ENCODE assay signal across 10 mouse cellular contexts in the genomic region with DNA sequence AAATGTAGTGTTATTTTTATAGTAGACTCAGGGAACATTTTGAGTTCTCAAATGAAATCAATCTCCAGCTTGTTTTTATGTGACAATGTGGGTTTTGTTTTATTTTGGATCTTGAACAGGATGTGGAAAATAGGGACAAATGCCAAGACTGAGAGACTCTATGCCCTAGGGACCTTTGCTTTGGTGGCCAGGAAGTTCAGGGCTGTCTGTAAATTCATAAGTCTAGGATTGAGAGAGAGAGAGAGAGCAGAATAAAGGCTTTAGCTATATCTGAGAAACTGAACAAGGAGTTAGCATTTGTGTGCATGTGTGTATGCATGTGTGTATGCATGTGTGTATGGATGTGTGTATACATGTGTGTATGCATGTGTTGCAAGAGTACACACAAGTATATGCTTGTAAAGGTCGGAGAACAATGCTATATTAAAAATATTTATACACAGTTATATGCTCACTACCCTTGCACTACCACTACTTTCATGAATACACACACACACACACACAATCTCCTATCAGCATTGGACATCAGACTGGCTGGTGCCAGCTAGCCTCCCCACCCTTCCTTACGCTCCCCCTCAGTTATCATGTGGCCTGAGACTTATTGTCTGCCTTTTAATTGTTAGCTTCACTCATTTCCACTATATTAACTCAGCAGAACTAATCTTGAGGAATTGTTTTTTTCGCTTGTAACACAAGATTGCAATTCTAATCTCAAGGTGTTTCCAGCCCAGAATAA. TPM values are rescaled to one million over a fixed set of nuclear protein-coding genes. Genes with fewer than 3 reads are reported as not detected.
DNase-seq lines count a peak whose midpoint lies in the region; ATAC-seq lines count a peak whose summit lies in the region.
"Had no signal": no experiment of that assay in that cellular context is flagged by ENCODE, and none has a peak within 500 bp of the region (broad histone marks: within the 10 kb centered on the region; RNA-seq: fewer than 3 reads in every experiment).

No protein-coding gene starts in this region.

- 76% methylated on average over 3 of the region's 3 CpGs for WGBS in limb, embryonic 15.5 days

- H3K9me3 ChIP-seq in limb, embryonic 15.5 days, result no peaks in the 10 kb centered on the region

- intact Hi-C loops in gastrocnemius, postnatal 14 days (cut with DNase I; ENCODE audit: low total_unique reads), result loop anchor here (5.0 kb wide), 1 partner anchor 402 kb away; the partner anchor contains the start of gene Rnf13
- intact Hi-C loops in heart, postnatal 36 days (cut with DNase I), result loop anchor here (2.0 to 5.0 kb wide), 2 partner anchors 40 to 68 kb away; no protein-coding TSS in a partner anchor

- H3K4me1 ChIP-seq in brown adipose tissue, adult 24 weeks (ENCODE audit: control insufficient read depth, insufficient read depth, insufficient read length, low read length), result 0 out of 2 replicates have a peak, but pooled peaks cover 2% of the 10 kb centered on the region
- 0 out of 2 replicates have a peak, but pooled peaks cover 5% of the 10 kb centered on the region for H3K4me1 ChIP-seq in limb, embryonic 15.5 days

- H3K9ac ChIP-seq in limb, embryonic 15.5 days, result no peak overlapping the region

- peak; percentile 7 for DNase-seq in gastrocnemius, postnatal 14 days
- no peak for DNase-seq in gastrocnemius, postnatal 4 days (ENCODE audit: low spot score in 2 of 2)
- DNase-seq in heart, postnatal 36 days, result peak; percentile 32 to 33
- DNase-seq in frontal cortex, postnatal 25 days (ENCODE audit: low spot score in 2 of 2), result no peak
- no peak for DNase-seq in embryo, embryonic 10.5 days (ENCODE audit: low spot score)
- DNase-seq: thymus, postnatal 25 days had no signal

- H3K27me3 ChIP-seq in limb, embryonic 15.5 days, result no peaks in the 10 kb centered on the region

- H3K4me2 ChIP-seq in limb, embryonic 15.5 days, result no peak overlapping the region

- no peaks in the 10 kb centered on the region for H3K36me3 ChIP-seq in limb, embryonic 15.5 days

- peak overlapping the region; percentile 89 for H3K27ac ChIP-seq in brown adipose tissue, adult 24 weeks (replicated peaks; ENCODE audit: low read depth, low read length)
- peak overlapping the region; percentile 43 for H3K27ac ChIP-seq in limb, embryonic 15.5 days

- no peak for ATAC-seq in limb, embryonic 15.5 days (ENCODE audit: insufficient number of reproducible peaks, low FRiP score, low TSS enrichment, low read depth)
- no peak for ATAC-seq in megakaryocyte, adult 5-6 weeks (ENCODE audit: poor library complexity, severe bottlenecking)
- ATAC-seq: CD4-positive, CD25-positive, alpha-beta regulatory T cell, adult 4 months had no signal

- no peak overlapping the region for H3K4me3 ChIP-seq in brown adipose tissue, adult 24 weeks (ENCODE audit: insufficient read depth, low read depth, low read length)
- no peak overlapping the region for H3K4me3 ChIP-seq in limb, embryonic 15.5 days

RNA-seq across cellular contexts. Expression of gene Tm4sf1, which starts 33.5 kb away (rescaled TPM):
- 10 to 100 TPM; 33.6 to 35.3 TPM for total RNA-seq in gastrocnemius, postnatal 14 days (2021)
- total RNA-seq in gastrocnemius, postnatal 4 days (2021), result 10 to 100 TPM; 48.9 to 58.0 TPM
- 49.0 and 77.1 TPM in 2 replicates for polyA plus RNA-seq in brown adipose tissue, adult 24 weeks (2012; ENCODE audit: insufficient read depth, insufficient read length, missing spikeins)
- 10 to 100 TPM; 93.9 to 95.5 TPM for total RNA-seq in heart, postnatal 36 days (2021)
- polyA plus RNA-seq in limb, embryonic 15.5 days (2015; fragmentation: Nextera tagmentation; extraction: Ambion mirVana), result 106 and 107 TPM in 2 replicates
- not detected in 2 replicates for total RNA-seq in megakaryocyte, adult 5-6 weeks (2015)
- 0.95 TPM in 1 of 2 replicates, not detected in the other for total RNA-seq in megakaryocyte, adult 5-6 weeks (2017)

Comparison
In these comparisons a context has a peak if more than half of its experiments do, and no peak if none do; other contexts are left out.
1. DNase-seq: peak in gastrocnemius, postnatal 14 days (single experiment) and heart, postnatal 36 days (2 of 2); none in gastrocnemius, postnatal 4 days (0 of 2), frontal cortex, postnatal 25 days (0 of 2) and embryo, embryonic 10.5 days (single experiment).
2. RNA of gene Tm4sf1, which starts 33.5 kb away (total RNA-seq): 93.9 to 95.5 TPM in heart, postnatal 36 days, 48.9 to 58.0 TPM in gastrocnemius, postnatal 4 days and 33.6 to 35.3 TPM in gastrocnemius, postnatal 14 days; 0.95 TPM in megakaryocyte, adult 5-6 weeks; every median in the first group is over 10 times any median in the second.